Mouse (Mus musculus) ES-E14 (cell line): Measurements from ENCODE around the gene Gm12185. TPM values are rescaled to one million over a fixed set of nuclear protein-coding genes. Genes with fewer than 3 reads are reported as not detected.

Source experiments
- DNase-seq: peaks from one replicate; pipeline ENCODE4 v3.0.0-alpha.2; 2013; ENCODE audit warnings: low read depth, low spot score
- H3K27ac ChIP-seq: 2 replicates; pipeline ENCODE4 v1.5.1; 2012; ENCODE audit warnings: low read depth, mild to moderate bottlenecking, low read length, moderate library complexity, mixed read lengths; ENCODE audit not compliant: poor library complexity, insufficient read depth, severe bottlenecking
- H3K36me3 ChIP-seq: 2 replicates; pipeline ENCODE4 v1.6.1; 2012; ENCODE audit warnings: mild to moderate bottlenecking, low read length, moderate library complexity, mixed read lengths; ENCODE audit not compliant: control insufficient read depth, poor library complexity, insufficient read depth, severe bottlenecking
- H3K4me1 ChIP-seq, 2 experiments: fragments of 150-350 bp in 1 of 2; sonication (generic) in 1 of 2; 2 replicates each; pipeline ENCODE4 v1.6.1; 2012; ENCODE audit warnings: low read length in 2 of 2, mild to moderate bottlenecking in 1 of 2, mixed read lengths in 1 of 2; ENCODE audit not compliant: control insufficient read depth in 2 of 2, insufficient read depth in 2 of 2, poor library complexity in 1 of 2
- H3K4me3 ChIP-seq, 2 experiments: fragments of 150-350 bp in 1 of 2; sonication (generic) in 1 of 2; 2 replicates each; pipeline ENCODE4 v1.5.1; 2012; ENCODE audit warnings: low read length in 2 of 2, low read depth in 1 of 2, mild to moderate bottlenecking in 1 of 2, mixed read lengths in 1 of 2; ENCODE audit not compliant: insufficient read depth in 1 of 2, poor library complexity in 1 of 2, severe bottlenecking in 1 of 2
- H3K9ac ChIP-seq: 2 replicates; pipeline ENCODE4 v1.6.1; 2012; ENCODE audit warnings: low read depth, mild to moderate bottlenecking, low read length, mixed read lengths; ENCODE audit not compliant: poor library complexity, insufficient read depth, severe bottlenecking
- H3K9me3 ChIP-seq: fragments of 150-350 bp; sonication (generic); 2 replicates; pipeline ENCODE4 v1.6.1; 2012; ENCODE audit warnings: low read depth, mild to moderate bottlenecking, low read length; ENCODE audit not compliant: control insufficient read depth, insufficient read depth
- CHD2 ChIP-seq: IDR thresholded peaks from 2 replicates; pipeline ENCODE4 v1.6.1; 2014; ENCODE audit warnings: mild to moderate bottlenecking, low read depth, low read length, inconsistent platforms
- HCFC1 ChIP-seq: IDR thresholded peaks from 2 replicates; pipeline ENCODE4 v1.6.1; 2012; ENCODE audit warnings: low read length, inconsistent platforms, borderline replicate concordance; ENCODE audit not compliant: insufficient read depth
- MAFK ChIP-seq: IDR thresholded peaks from 2 replicates; pipeline ENCODE4 v1.6.1; 2014; ENCODE audit warnings: mild to moderate bottlenecking, low read depth, low read length, inconsistent platforms; ENCODE audit not compliant: insufficient read depth
- ZC3H11A ChIP-seq: IDR thresholded peaks from 2 replicates; pipeline ENCODE4 v1.6.1; 2012; ENCODE audit warnings: low read depth, mild to moderate bottlenecking, inconsistent platforms, low read length, borderline replicate concordance
- ZNF384 ChIP-seq: IDR thresholded peaks from 2 replicates; pipeline ENCODE4 v1.6.1; 2012; ENCODE audit warnings: low read depth, low read length, inconsistent platforms
- in situ Hi-C, 2 experiments: fragments of 600-800 bp; cut with MboI; formaldehyde crosslinking; loops; one replicate each; pipeline ENCODE4 v1.15.1; 2025; ENCODE audit warnings: low sequenced_read_pairs in 2 of 2, inconsistent platforms in 1 of 2; ENCODE audit not compliant: unreplicated experiment in 2 of 2
- total RNA-seq: library from RNA; depleted of rRNA; stranded (reverse); fragments of 300-350 nt; gene quantifications from 2 replicates; pipeline ENCODE4 v1.2.3, GENCODE M21; 2012

The Gm12185 gene
- total RNA-seq, 1 experiment, result not detected

DNA sequence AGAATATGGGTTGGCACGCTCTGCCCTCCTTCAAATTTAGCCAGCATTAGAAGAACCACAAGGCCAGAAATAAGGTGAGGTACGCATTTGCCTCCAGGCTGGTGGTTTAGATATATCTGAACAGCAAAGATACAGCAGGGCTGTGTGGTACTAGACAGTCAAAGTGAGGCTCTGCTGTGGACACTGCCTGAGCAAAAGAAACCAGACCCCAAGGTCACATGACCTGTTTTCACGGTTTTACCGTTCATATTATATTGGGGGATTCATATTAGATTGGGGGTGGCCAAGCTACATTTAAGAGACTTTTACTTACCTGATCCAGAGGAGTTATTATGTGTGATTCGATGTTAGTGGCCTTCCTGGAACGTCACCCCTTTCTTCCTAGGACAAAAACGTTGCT lies 121.2 kb downstream of the Gm12185 start:
- Histone ChIP-seq H3K4me1 (peaks cover 0 to 5% of the 10 kb centered on the region in 2 experiments; a peak in 1 of 4 replicates), H3K4me3 (0 out of 4 replicates have a peak overlapping the region, but pooled peaks of 1 of the 2 experiments have one; percentile 0), H3K27ac (no peak overlapping the region), H3K9ac (no peak overlapping the region), H3K36me3 (no peaks in the 10 kb centered on the region), H3K9me3 (no peaks in the 10 kb centered on the region)
- DNase-seq, result no peak
- in situ Hi-C loops, result loop anchor here (5.0 to 25.0 kb wide), 4 partner anchors 227 to 394 kb away; partner anchors contain the start of gene Olfr1396 (in 1 of the 2)
- TF ChIP-seq ZNF384, result no peak
- no peak for TF ChIP-seq MAFK
- no peak for TF ChIP-seq ZC3H11A
- TF ChIP-seq CHD2, result no peak
- no peak for TF ChIP-seq HCFC1

DNA sequence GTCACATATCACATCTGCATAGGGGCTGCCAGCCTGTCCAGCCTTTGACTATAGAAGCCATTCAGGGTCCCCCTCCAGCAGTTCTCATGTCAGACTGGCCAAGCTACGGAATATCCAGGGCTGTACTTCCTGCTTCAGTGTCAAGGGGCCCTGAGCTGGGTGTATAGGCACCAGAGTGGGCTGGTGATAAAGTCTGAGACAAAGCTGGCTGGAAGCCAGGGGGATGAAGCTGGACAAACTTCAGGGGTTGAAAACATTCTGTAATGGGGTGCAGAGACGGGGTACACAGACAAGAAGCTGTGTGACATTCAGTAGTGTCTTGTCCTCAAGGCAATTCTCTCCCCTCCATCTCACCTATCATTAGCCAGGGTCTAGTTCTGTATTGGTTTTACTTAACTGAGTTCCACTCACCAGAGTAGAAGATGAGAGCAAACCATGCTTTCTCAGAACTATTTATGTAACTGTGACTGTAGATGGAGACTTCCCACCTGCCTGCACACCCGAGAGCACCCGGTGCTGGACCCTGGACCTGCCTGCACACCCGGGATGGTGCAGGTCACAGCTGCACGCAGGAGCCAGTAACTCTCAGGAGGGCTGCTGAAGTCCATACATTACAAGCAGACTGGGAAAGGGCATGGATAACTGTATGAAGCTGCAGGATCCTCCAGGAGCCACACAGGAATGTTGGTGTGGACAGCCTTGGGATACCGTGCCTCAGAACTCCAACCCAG lies 122.5 kb downstream of the Gm12185 start:
- no peaks in the 10 kb centered on the region for H3K9me3 ChIP-seq
- no peak for DNase-seq
- H3K9ac ChIP-seq, result no peak overlapping the region
- peaks cover 0 to 5% of the 10 kb centered on the region in 2 experiments; a peak in 1 of 4 replicates for H3K4me1 ChIP-seq
- H3K27ac ChIP-seq, result no peak overlapping the region; the same call in 1 of the 2 replicates
- no peaks in the 10 kb centered on the region for H3K36me3 ChIP-seq
- no peak overlapping the region for H3K4me3 ChIP-seq
- TF ChIP-seq CHD2 (no peak), MAFK (no peak), ZNF384 (no peak), HCFC1 (no peak), ZC3H11A (no peak)
- in situ Hi-C loops, result loop anchor here (5.0 to 25.0 kb wide), 4 partner anchors 228 to 395 kb away; partner anchors contain the start of gene Olfr1396 (in 1 of the 2)

DNA sequence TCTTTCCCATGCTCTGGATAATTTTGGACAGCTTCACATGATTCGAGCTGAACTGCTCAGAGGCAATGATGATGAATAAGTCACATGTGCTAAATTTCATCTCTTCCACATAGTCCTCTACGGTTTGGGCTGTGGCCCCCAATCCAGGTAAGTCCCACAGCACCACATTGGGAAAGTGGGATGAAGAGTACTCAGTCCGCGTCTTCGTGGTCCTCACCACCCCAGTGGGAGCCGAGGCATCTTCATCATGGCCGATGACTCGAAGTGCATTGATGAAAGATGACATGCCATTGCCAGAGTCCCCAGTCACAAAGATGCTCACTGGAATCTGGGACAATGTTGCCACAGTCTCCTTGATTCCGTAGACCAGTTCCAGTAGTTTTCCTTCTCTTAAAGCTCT lies 125.5 kb downstream of the Gm12185 start:
- in situ Hi-C loops, result loop anchor here in 1 of 2 experiments (25.0 kb wide), 1 partner anchor 396 kb away; no protein-coding TSS in a partner anchor
- peaks cover 0 to 3% of the 10 kb centered on the region in 2 experiments; a peak in 1 of 4 replicates for H3K4me1 ChIP-seq

DNA sequence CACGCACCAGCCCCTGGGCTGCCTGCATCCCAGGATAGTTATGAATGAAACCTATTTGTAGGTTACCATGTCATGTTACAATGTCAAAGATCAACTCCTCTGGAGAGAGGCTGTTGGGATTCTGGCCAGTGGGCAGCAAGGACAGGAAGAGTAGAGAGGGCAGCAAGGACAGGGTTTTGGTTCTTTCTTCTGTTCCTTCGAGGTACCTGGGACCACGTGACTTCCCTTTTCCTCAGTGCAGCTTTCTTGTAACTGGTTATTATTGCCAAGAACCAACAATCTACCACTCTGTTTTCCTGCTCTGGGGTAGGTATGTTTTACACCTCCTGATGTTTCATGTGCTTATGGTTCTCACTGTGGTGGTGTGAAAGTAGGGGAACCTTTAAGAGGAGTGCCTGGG lies 128.2 kb downstream of the Gm12185 start:
- H3K36me3 ChIP-seq, result no peaks in the 10 kb centered on the region
- DNase-seq, result no peak
- no peak overlapping the region for H3K9ac ChIP-seq
- in situ Hi-C loops, result loop anchor here in 1 of 2 experiments (25.0 kb wide), 1 partner anchor 398 kb away; no protein-coding TSS in a partner anchor
- no peak overlapping the region for H3K27ac ChIP-seq
- TF ChIP-seq CHD2 (no peak), HCFC1 (no peak), MAFK (no peak), ZC3H11A (no peak), ZNF384 (no peak)
- no peak overlapping the region for H3K4me3 ChIP-seq
- H3K4me1 ChIP-seq, result no peaks in the 10 kb centered on the region; a peak in 1 of 4 replicates
- H3K9me3 ChIP-seq, result no peaks in the 10 kb centered on the region

More for the DNA sequence above, 125.5 kb downstream of the Gm12185 start:
- no peak overlapping the region for H3K9ac ChIP-seq
- TF ChIP-seq HCFC1 (no peak), ZC3H11A (no peak), ZNF384 (no peak), CHD2 (no peak), MAFK (no peak)
- no peak for DNase-seq
- no peaks in the 10 kb centered on the region for H3K9me3 ChIP-seq
- H3K4me3 ChIP-seq, result no peak overlapping the region
- H3K36me3 ChIP-seq, result no peaks in the 10 kb centered on the region
- no peak overlapping the region for H3K27ac ChIP-seq
